10 mouse cellular contexts compared by ENCODE assay signal in genomic region chr4:139343718-139344117, GRCm38 (mm10). TPM values are rescaled to one million over a fixed set of nuclear protein-coding genes. Genes with fewer than 3 reads are reported as not detected.
DNase-seq lines count a peak whose midpoint lies in the region; ATAC-seq lines count a peak whose summit lies in the region.
"Had no signal": no experiment of that assay in that cellular context is flagged by ENCODE, and none has a peak within 500 bp of the region (broad histone marks: within the 10 kb centered on the region; RNA-seq: fewer than 3 reads in every experiment).

No protein-coding gene starts in this region.

- H3K9ac ChIP-seq in kidney, embryonic 15.5 days: no peak overlapping the region
- no peak overlapping the region for H3K9ac ChIP-seq in liver, embryonic 13.5 days

- H3K36me3 ChIP-seq in kidney, embryonic 15.5 days: peaks cover 35% of the 10 kb centered on the region
- peaks cover 41% of the 10 kb centered on the region for H3K36me3 ChIP-seq in liver, embryonic 13.5 days

- no peaks in the 10 kb centered on the region for H3K27me3 ChIP-seq in kidney, embryonic 15.5 days
- no peaks in the 10 kb centered on the region for H3K27me3 ChIP-seq in liver, embryonic 13.5 days
- H3K27me3 ChIP-seq: Patski had no signal

- H3K4me3 ChIP-seq in kidney, embryonic 15.5 days (replicated peaks): no peak overlapping the region
- H3K4me3 ChIP-seq in liver, embryonic 13.5 days (replicated peaks): no peak overlapping the region

- 55% methylated on average over 5 of the region's 5 CpGs for WGBS in kidney, embryonic 15.5 days
- 73% methylated on average over 5 of the region's 5 CpGs for WGBS in liver, embryonic 13.5 days (ENCODE audit: insufficient replicate concordance)

- peak; percentile 71 for DNase-seq in kidney, adult 11 months
- DNase-seq in adrenal gland, adult 2 months: peak; percentile 56
- DNase-seq in frontal cortex, postnatal 36 days (ENCODE audit: low spot score in 2 of 2): peak; percentile 11 to 28
- DNase-seq in liver, embryonic 13.5 days: no peak
- DNase-seq in spleen, postnatal 10 days (ENCODE audit: low spot score in 2 of 2): no peak

- no peak overlapping the region for H3K27ac ChIP-seq in kidney, embryonic 15.5 days
- H3K27ac ChIP-seq in liver, embryonic 13.5 days: peak overlapping the region; percentile 3; the same call in 1 of the 2 replicates

- no peak for ATAC-seq in kidney, embryonic 15.5 days (replicated peaks; ENCODE audit: low FRiP score)
- ATAC-seq in liver, embryonic 13.5 days (ENCODE audit: low read depth): no peak
- ATAC-seq in activated CD4-positive, CD25-positive, alpha-beta regulatory T cell, adult 4 months: no peak
- ATAC-seq in erythroblast, adult 5-6 weeks (replicated peaks; ENCODE audit: low FRiP score, poor library complexity, severe bottlenecking): no peak
- ATAC-seq: midbrain, embryonic 16.5 days; Patski had no signal

- no peak overlapping the region for H3K4me2 ChIP-seq in kidney, embryonic 15.5 days
- H3K4me2 ChIP-seq in liver, embryonic 13.5 days: no peak overlapping the region

- H3K4me1 ChIP-seq in kidney, embryonic 15.5 days: no peaks in the 10 kb centered on the region
- H3K4me1 ChIP-seq in liver, embryonic 13.5 days (replicated peaks): peaks cover 17% of the 10 kb centered on the region

- no peaks in the 10 kb centered on the region for H3K9me3 ChIP-seq in kidney, embryonic 15.5 days (replicated peaks)
- H3K9me3 ChIP-seq in liver, embryonic 13.5 days (replicated peaks): no peaks in the 10 kb centered on the region

RNA-seq across cellular contexts. Expression of gene Mrto4, which starts 8.7 kb away (rescaled TPM):
- polyA plus RNA-seq in kidney, embryonic 15.5 days (2015; fragmentation: Nextera tagmentation; extraction: Ambion mirVana): 123 and 130 TPM in 2 replicates
- 10 to 100 TPM; 54.1 to 70.6 TPM for total RNA-seq in adrenal gland, adult 2 months (2021)
- polyA plus RNA-seq in adrenal gland, adult 2 months (2012; rRNA removed): 13.8 and 18.3 TPM in 2 replicates
- 141 and 147 TPM in 2 replicates for polyA plus RNA-seq in liver, embryonic 13.5 days (2015; fragmentation: Nextera tagmentation; extraction: Ambion mirVana)
- 10 to 100 TPM; 39.1 to 56.7 TPM for polyA plus RNA-seq in activated CD4-positive, CD25-positive, alpha-beta regulatory T cell, adult 4 months (2017; shearing (Covaris generic))
- total RNA-seq in erythroblast, adult 5-6 weeks (2015; ENCODE audit: low replicate concordance): 27.6 and 29.2 TPM in 2 replicates
- total RNA-seq in erythroblast, adult 5-6 weeks (2017; ENCODE audit: low replicate concordance): 11.8 and 14.5 TPM in 2 replicates

RNA-seq across cellular contexts. Expression of gene Emc1, which starts 8.7 kb away (rescaled TPM):
- 32.2 and 32.3 TPM in 2 replicates for polyA plus RNA-seq in kidney, embryonic 15.5 days (2015; fragmentation: Nextera tagmentation; extraction: Ambion mirVana)
- total RNA-seq in adrenal gland, adult 2 months (2021): 10 to 100 TPM; 50.3 to 61.3 TPM
- polyA plus RNA-seq in adrenal gland, adult 2 months (2012; rRNA removed): 42.1 and 53.3 TPM in 2 replicates
- polyA plus RNA-seq in liver, embryonic 13.5 days (2015; fragmentation: Nextera tagmentation; extraction: Ambion mirVana): 15.4 and 17.8 TPM in 2 replicates
- 10 to 100 TPM; 19.9 to 20.6 TPM for polyA plus RNA-seq in activated CD4-positive, CD25-positive, alpha-beta regulatory T cell, adult 4 months (2017; shearing (Covaris generic))
- 3.3 and 8.2 TPM in 2 replicates for total RNA-seq in erythroblast, adult 5-6 weeks (2015; ENCODE audit: low replicate concordance)
- total RNA-seq in erythroblast, adult 5-6 weeks (2017; ENCODE audit: low replicate concordance): 14.8 and 26.1 TPM in 2 replicates

RNA-seq across cellular contexts. Expression of gene Ubr4, which starts 8.7 kb away (rescaled TPM):
- polyA plus RNA-seq in kidney, embryonic 15.5 days (2015; fragmentation: Nextera tagmentation; extraction: Ambion mirVana): 66.4 and 72.2 TPM in 2 replicates
- 100 to 1,000 TPM; 123 to 184 TPM for total RNA-seq in adrenal gland, adult 2 months (2021)
- polyA plus RNA-seq in adrenal gland, adult 2 months (2012; rRNA removed): 174 and 180 TPM in 2 replicates
- polyA plus RNA-seq in liver, embryonic 13.5 days (2015; fragmentation: Nextera tagmentation; extraction: Ambion mirVana): 33.8 and 34.5 TPM in 2 replicates
- 10 to 100 TPM; 40.6 to 63.7 TPM for polyA plus RNA-seq in activated CD4-positive, CD25-positive, alpha-beta regulatory T cell, adult 4 months (2017; shearing (Covaris generic))
- 165 and 179 TPM in 2 replicates for total RNA-seq in erythroblast, adult 5-6 weeks (2015; ENCODE audit: low replicate concordance)
- total RNA-seq in erythroblast, adult 5-6 weeks (2017; ENCODE audit: low replicate concordance): 158 and 168 TPM in 2 replicates

RNA-seq across cellular contexts. Expression of gene Akr7a5, which starts 33.2 kb away (rescaled TPM):
- polyA plus RNA-seq in kidney, embryonic 15.5 days (2015; fragmentation: Nextera tagmentation; extraction: Ambion mirVana): 154 and 166 TPM in 2 replicates
- 10 to 100 TPM; 59.7 to 61.3 TPM for total RNA-seq in adrenal gland, adult 2 months (2021)
- polyA plus RNA-seq in adrenal gland, adult 2 months (2012; rRNA removed): 131 and 157 TPM in 2 replicates
- polyA plus RNA-seq in liver, embryonic 13.5 days (2015; fragmentation: Nextera tagmentation; extraction: Ambion mirVana): 39.8 and 40.0 TPM in 2 replicates
- 1 to 10 TPM; 7.5 to 8.2 TPM for polyA plus RNA-seq in activated CD4-positive, CD25-positive, alpha-beta regulatory T cell, adult 4 months (2017; shearing (Covaris generic))
- 3.8 TPM in 1 of 2 replicates, not detected in the other for total RNA-seq in erythroblast, adult 5-6 weeks (2015; ENCODE audit: low replicate concordance)
- total RNA-seq in erythroblast, adult 5-6 weeks (2017; ENCODE audit: low replicate concordance): 0.43 and 0.70 TPM in 2 replicates

RNA-seq across cellular contexts. Expression of gene Pqlc2, which starts 33.2 kb away (rescaled TPM):
- 13.9 and 14.2 TPM in 2 replicates for polyA plus RNA-seq in kidney, embryonic 15.5 days (2015; fragmentation: Nextera tagmentation; extraction: Ambion mirVana)
- 1 to 10 TPM; 9.2 to 9.5 TPM for total RNA-seq in adrenal gland, adult 2 months (2021)
- 28.2 and 30.1 TPM in 2 replicates for polyA plus RNA-seq in adrenal gland, adult 2 months (2012; rRNA removed)
- polyA plus RNA-seq in liver, embryonic 13.5 days (2015; fragmentation: Nextera tagmentation; extraction: Ambion mirVana): 9.7 and 10.3 TPM in 2 replicates
- 1 to 10 TPM; 7.6 to 9.9 TPM for polyA plus RNA-seq in activated CD4-positive, CD25-positive, alpha-beta regulatory T cell, adult 4 months (2017; shearing (Covaris generic))
- 1.5 TPM in 1 of 2 replicates, not detected in the other for total RNA-seq in erythroblast, adult 5-6 weeks (2015; ENCODE audit: low replicate concordance)
- total RNA-seq in erythroblast, adult 5-6 weeks (2017; ENCODE audit: low replicate concordance): 3.5 TPM in 1 of 2 replicates, not detected in the other

Comparison
In these comparisons a context has a peak if more than half of its experiments do, and no peak if none do; other contexts are left out.
1. DNase-seq: peak in kidney, adult 11 months (single experiment), adrenal gland, adult 2 months (single experiment) and frontal cortex, postnatal 36 days (2 of 2); none in liver, embryonic 13.5 days (single experiment) and spleen, postnatal 10 days (0 of 2).